Mouse (Mus musculus): ENCODE results near the gene Asb4.

DNA sequence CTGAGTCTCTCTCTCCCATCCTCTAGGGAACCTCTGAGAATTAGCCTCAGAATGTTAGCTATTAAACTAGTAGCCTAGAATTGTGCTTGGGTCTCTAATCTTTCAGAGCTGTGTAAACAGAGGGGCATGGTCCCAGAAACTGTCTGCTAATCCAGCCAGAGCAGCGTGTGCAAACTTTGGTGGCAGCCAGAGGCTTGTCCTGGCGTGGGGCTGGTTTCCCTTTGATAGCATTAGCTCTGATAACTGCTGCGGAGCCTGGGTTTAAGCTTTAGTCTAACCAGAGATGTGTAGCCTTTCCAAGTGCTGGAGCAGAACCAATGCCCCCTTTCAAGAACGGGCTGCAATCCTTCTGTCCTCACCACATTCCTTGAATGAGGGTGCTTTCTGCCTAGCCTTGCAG, 11.8 kb downstream of the Asb4 start:
- TF ChIP-seq POLR2A (IDR thresholded peaks at IDR 0.05; ENCODE audit: borderline replicate concordance, control insufficient read depth, low read depth, low read length) (no peak), CTCF (IDR thresholded peaks at IDR 0.05; ENCODE audit: control insufficient read depth, insufficient read depth, low read length) (no peak)
